Mouse (Mus musculus): ENCODE data around the gene Vmn1r100. TPM values are rescaled to one million over a fixed set of nuclear protein-coding genes. Genes with fewer than 3 reads are reported as not detected.
"Not testable (repeated sequence)": the region's sequence is repeated elsewhere in the genome, so short reads cannot be mapped to it uniquely, and the experiment has no call there.

Gene Vmn1r100
- total RNA-seq (2021), result not detected
- long read RNA-seq, experiment 1, result 0 reads
- long read RNA-seq, experiment 2, result 0 reads

DNA sequence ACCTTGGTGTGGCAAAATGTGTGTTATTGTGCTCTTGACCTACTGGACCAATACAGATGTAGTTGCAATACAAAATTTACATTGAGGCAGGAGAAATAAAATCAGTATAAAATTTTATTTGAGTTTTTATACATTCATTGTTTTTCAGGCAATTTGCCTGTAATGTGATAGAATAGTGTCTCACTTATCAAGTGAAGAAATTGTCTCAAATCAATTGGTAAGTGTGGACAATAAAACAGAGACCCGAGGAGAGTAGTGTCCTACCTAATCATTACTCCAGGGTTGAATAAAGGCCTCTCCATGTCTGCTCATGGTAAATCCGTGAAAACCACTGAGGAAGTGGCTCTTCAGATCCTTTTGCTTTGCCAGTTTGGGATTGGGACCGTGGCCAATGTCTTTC is at the start of gene Vmn1r100:
TSS of gene Vmn1r100 (plus strand) at position 301 of the 400 bp plus-strand sequence.
- intact Hi-C loops (cut with DNase I; ENCODE audit: low total_unique reads); DNase-seq: not testable (repeated sequence)

DNA sequence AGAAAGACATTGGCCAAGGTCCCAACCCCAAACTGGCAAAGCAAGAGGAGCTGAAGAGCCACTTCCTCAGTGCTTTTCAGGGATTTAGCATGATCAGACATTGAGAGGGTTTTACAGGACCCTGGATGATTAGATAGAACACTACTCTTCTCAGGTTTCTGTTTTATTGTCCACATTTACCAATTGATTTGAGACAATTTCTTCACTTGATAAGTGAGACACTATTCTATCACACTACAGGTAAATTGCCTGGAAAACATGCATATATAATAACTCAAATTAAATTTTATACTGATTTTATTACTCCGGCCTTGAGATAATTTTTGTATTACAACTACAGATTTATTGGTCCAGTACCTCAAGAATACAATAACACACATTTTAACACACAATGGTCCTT is 42.4 kb upstream of the Vmn1r100 start, which contains the start of gene Gm5728:
TSS of gene Gm5728 (minus strand) at position 101 of the 400 bp plus-strand sequence.
- DNase-seq; intact Hi-C loops (cut with DNase I; ENCODE audit: low total_unique reads): not testable (repeated sequence)

DNA sequence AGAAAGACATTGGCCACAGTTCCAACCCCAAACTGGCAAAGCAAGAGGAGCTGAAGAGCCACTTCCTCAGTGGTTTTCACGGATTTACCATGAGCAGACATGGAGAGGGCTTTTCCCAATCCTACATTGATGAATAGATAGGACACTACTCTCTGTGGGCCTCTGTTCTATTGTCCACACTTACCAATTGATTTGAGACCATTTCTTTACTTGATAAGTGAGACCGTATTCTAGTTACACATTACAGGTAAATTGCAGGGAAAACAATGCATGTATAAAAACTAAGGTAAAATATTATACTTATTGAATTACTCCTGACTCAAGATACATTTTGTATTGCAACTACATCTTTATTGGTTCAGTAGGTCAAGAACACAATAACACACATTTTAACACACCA is 24.8 kb downstream of the Vmn1r100 start, which contains the start of gene Vmn1r101:
TSS of gene Vmn1r101 (minus strand) at position 101 of the 400 bp plus-strand sequence.
- intact Hi-C loops (cut with DNase I; ENCODE audit: low total_unique reads); DNase-seq: not testable (repeated sequence)

Other genes starting within 250 kb of the Vmn1r100 start
- not detected for gene Vmn1r94, start 249.6 kb upstream of the Vmn1r100 start, total RNA-seq (2021)
- gene Vmn1r95, start 224.2 kb upstream of the Vmn1r100 start, total RNA-seq (2021), result not detected
- gene Gm6164, start 212.3 kb upstream of the Vmn1r100 start, total RNA-seq (2021), result not detected
- gene Gm4498, start 184.1 kb upstream of the Vmn1r100 start, total RNA-seq (2021), result not detected
- not detected for gene Gm5890, start 155.1 kb upstream of the Vmn1r100 start, total RNA-seq (2021)
- gene Gm4133, start 83.9 kb upstream of the Vmn1r100 start, total RNA-seq (2021), result not detected
- gene Gm5728, start 42.5 kb upstream of the Vmn1r100 start, total RNA-seq (2021), result not detected
- not detected for gene Vmn1r101, start 24.7 kb downstream of the Vmn1r100 start, total RNA-seq (2021)
- gene Gm10670, start 57.0 kb downstream of the Vmn1r100 start, total RNA-seq (2021), result not detected
- gene Vmn1r103, start 92.6 kb downstream of the Vmn1r100 start, total RNA-seq (2021), result not detected
- not detected for gene Vmn1r104, start 115.9 kb downstream of the Vmn1r100 start, total RNA-seq (2021)
- not detected for gene Gm5726, start 127.8 kb downstream of the Vmn1r100 start, total RNA-seq (2021)
- gene Gm4141, start 158.3 kb downstream of the Vmn1r100 start, total RNA-seq (2021), result not detected
- not detected for gene Gm4513, start 181.1 kb downstream of the Vmn1r100 start, total RNA-seq (2021)

Data from gastrocnemius, postnatal 14 days (tissue).